Mouse (Mus musculus) frontal cortex, postnatal 14 days (tissue): Measurements from ENCODE around the gene Lgmn.

Experiments
- DNase-seq, 2 experiments: peaks; one replicate each; pipeline ENCODE4 v3.0.0; 2022; ENCODE audit warnings: low spot score in 2 of 2

The Lgmn gene

GRCm38 (mm10) chr12:102391109-102391508, 48.5 kb downstream of the Lgmn start:
- DNase-seq = no peak

- no peak for DNase-seq
Measured at GRCm38 (mm10) chr12:102390042-102390441, 49.6 kb downstream of the Lgmn start.

GRCm38 (mm10) chr12:102387219-102387917, 52.2 kb downstream of the Lgmn start:
- DNase-seq = peak; percentile 77 to 91

GRCm38 (mm10) chr12:102384819-102385218, 54.8 kb downstream of the Lgmn start:
- DNase-seq = peak in 1 of 2 experiments; percentile 59

GRCm38 (mm10) chr12:102383288-102383687, 56.3 kb downstream of the Lgmn start:
- no peak for DNase-seq

DNA sequence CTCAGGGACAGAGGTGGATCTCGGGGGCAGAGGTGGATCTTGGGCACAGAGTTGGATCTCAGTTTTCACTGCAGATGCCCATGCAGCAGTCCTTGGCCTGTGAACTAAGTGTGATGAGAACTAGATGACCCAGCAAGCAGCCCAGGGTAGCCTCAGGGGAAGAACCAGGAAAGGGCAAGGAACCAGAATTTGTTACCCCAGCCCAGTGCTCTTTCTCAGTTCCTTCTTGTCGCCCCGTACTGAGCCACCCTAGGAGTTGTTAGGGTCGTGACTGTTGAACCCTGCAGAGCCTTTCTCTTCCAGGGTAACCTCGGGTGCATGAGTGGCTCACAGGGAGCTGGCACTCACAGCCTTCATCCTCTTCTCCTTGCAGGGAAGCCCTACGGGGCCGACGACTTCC, 57.4 kb downstream of the Lgmn start:
- no peak for DNase-seq

GRCm38 (mm10) chr12:102372322-102372721, 67.3 kb downstream of the Lgmn start:
- no peak for DNase-seq

DNA sequence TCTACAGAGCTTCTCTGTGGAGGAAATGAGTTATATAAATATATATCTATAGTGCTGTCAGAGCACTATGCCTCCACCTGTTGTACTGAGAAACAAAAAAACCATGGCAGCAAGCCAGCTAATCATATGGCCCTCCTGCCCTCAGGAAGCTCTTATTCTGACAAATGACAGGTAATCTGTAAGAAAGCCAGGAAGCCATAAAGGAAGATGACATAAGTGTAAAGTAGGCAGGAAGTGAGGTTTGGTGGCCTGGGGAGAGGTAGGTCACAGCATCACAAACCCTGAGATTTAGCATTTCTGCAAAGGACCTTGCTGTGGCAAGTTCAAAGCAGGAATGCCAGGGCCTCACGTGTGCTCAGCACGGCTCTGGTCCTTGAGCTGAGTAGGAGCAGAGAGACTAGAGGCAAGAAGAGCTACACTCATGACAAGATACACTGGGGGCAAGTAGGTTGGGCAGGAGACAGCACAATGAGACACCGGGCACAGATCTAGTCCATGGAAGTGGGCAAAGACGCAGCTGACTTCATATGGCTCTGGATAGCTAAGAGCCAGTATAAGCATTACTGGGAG, 68.6 kb downstream of the Lgmn start:
- DNase-seq = no peak

DNA sequence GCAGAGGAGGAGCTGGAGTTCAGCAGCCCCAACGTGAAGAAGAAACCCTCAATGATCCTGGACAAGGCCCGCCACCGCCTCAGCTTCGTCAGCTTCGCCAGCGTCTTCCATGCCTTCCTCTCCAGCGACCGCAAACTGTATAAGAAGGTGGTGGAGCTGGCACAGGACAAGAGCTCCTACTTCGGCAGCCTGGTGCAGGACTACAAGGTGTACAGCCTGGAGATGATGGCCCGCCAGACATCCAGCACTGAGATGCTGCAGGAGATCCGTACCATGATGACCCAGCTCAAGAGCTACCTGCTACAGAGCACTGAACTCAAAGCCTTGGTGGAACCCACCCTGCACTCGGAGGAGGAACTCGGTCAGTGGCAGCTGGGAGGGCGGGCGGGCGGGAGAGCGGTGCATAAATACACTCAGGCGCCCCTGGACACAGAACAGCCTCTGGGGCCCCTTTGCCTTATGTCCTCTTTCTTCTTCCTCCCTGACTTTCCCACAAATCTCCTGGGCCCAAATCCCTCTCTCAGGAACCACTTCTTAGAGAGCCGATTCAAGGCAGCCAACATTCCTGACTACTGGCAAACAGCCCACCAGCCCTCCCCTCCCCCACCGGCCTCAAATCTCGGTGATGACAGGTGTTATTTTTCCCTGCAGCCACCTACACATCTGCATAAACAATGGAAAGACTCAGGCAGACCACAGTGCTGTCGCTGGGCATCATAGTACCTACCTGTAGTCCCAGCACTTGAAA, 70.0 kb downstream of the Lgmn start:
- no peak for DNase-seq

GRCm38 (mm10) chr12:102368556-102368955, 71.1 kb downstream of the Lgmn start:
- no peak for DNase-seq

GRCm38 (mm10) chr12:102368066-102368465, 71.5 kb downstream of the Lgmn start:
- DNase-seq = no peak

GRCm38 (mm10) chr12:102367075-102367474, 72.5 kb downstream of the Lgmn start:
- DNase-seq = no peak

DNA sequence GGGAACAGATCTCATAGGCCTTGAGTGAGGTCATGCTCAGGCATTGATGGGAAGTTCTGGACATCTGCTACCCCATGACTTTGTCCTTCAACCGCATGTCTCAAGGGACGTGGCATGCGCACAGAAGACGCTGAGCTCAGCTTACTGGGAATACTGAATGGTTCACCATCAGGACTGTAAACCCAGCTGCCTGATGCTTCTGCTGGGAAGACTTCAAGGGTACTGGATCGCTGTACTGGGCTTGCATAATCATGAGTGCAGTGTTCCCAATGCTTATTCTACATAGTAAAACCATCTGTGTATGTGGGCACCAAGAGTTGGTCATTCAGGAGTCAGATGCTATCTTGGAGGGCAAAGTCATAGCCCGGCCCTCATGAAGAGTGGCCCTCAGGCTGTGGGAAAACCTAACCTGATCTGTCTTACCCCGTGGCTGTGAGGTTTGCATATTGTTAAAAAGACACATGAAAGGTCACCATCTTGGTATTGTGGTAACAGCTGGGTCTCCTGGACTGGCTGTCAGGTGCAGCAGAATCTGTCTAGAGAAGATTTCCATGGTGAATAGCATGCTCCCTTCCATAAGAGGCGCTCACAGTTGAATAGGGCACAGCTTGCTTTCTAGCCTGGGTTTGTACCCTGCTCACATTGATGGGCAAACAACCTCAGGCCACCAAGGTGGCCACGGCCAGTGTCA, 73.3 kb downstream of the Lgmn start:
- DNase-seq = no peak

- DNase-seq = no peak
Measured at GRCm38 (mm10) chr12:102365016-102365415, 74.6 kb downstream of the Lgmn start.

- DNase-seq = no peak
Measured at GRCm38 (mm10) chr12:102361189-102362161, 78.1 kb downstream of the Lgmn start.

DNA sequence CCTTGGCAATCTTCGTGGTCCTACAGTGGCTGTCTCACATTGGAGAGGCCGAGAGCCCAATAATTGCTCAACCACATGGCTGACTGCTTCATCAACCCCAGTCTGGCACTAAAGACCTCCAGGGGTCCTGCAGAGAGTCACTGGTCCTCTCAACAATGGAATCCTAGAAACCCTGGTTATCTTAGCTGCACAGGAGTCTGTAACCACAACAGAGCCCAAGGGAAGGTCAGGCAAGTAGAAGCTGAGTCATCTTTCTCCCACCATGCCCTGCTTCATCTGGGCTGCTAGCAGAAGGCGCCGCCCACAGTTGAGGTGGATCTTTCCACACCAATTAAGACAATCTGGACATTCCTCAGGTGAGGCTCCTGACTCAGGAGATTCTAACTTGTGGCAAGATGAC, 80.2 kb downstream of the Lgmn start:
- no peak for DNase-seq

- DNase-seq = no peak
Measured at GRCm38 (mm10) chr12:102356781-102357180, 82.8 kb downstream of the Lgmn start.

GRCm38 (mm10) chr12:102355784-102356183, 83.8 kb downstream of the Lgmn start:
- no peak for DNase-seq

DNA sequence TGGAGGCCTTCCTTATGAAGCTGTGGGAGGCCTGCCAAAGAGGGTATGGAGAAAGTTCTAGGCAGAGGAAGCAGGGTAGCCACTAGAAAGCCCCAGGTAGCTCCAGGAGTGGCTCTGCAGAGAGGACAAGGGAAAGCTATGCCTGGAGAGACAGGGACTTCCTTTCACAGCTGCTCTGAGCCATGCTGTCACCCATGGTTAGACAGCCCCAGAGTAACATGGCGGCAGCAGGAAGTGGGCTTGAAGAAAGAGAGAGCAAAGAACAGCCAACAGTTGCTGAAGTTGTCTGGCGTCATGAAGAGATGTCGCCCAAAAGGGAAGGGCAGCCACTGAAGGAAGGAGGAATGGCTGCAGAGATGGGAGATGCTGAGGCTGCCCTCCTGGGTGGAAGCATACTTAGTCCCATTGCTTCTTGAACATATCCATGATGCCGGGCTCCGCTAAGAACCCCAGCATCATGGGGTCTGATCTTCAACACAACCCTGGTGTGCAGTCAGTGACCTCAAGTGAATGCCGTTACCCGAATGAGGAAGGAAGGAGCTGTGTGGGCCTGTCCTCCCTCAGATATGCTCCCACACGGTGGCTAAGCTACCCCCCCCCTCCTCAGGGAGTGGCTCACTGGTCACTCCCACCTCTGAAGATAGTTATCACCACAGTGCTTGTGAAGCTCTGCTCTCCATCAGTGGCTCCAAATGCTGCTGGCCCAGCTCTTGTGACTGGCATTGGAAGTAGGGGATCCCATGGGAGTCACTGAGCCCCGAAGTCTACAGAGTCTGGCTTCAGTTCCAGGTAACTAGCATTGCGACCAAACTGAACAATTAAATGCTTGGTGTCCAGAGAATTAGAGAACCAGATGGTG, 85.3 kb downstream of the Lgmn start:
- DNase-seq = no peak

DNA sequence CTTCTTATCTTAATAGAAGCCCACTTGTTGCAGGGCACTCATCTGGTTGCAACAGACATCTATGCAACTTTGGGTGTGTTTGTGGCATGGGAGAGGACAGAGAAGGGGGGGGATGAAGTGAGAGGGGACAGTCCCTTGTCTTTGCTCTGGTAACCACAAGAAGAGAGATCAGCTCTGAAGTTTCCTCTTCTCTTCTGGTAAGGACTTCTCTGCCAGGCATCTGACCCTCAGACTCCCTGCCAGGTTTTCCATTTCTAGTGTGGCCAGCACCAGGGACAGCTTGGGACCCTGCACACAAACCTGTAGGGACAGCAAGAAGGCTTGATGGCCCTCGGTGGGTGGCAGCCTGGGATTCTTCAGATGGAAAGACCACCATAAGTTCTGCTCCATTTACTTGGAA, 88.6 kb downstream of the Lgmn start:
- DNase-seq = no peak
